Mouse (Mus musculus) lung, postnatal 0 days (tissue): ENCODE measurements around the gene Klf12. TPM values are rescaled to one million over a fixed set of nuclear protein-coding genes. Genes with fewer than 3 reads are reported as not detected.

Source experiments
- ATAC-seq: fragments of 200-750 bp; cut with Nextera tagmentation; 2 replicates; pipeline ENCODE4 v1.8.0; 2017; ENCODE audit warnings: moderate library complexity
- DNase-seq: peaks from one replicate; pipeline ENCODE4 v3.0.0-alpha.2; 2016; ENCODE audit warnings: low spot score
- H3K27ac ChIP-seq: fragments of 300-500 bp; sonication (generic); 2 replicates; pipeline ENCODE4 v1.5.1; 2014; ENCODE audit warnings: antibody characterized with exemption, mild to moderate bottlenecking, low read length, mixed read lengths
- H3K27me3 ChIP-seq: fragments of 300-500 bp; sonication (generic); replicated peaks from 2 replicates; pipeline ENCODE4 v1.6.1; 2014; ENCODE audit warnings: low read length, mixed read lengths; ENCODE audit not compliant: insufficient read depth
- H3K36me3 ChIP-seq: fragments of 300-500 bp; sonication (generic); 2 replicates; pipeline ENCODE4 v1.6.1; 2014; ENCODE audit warnings: low read length, mixed read lengths; ENCODE audit not compliant: insufficient read depth
- H3K4me1 ChIP-seq: fragments of 300-500 bp; sonication (generic); 2 replicates; pipeline ENCODE4 v1.6.1; 2014; ENCODE audit warnings: antibody characterized with exemption, low read depth, low read length, mixed read lengths; ENCODE audit not compliant: insufficient read depth
- H3K4me2 ChIP-seq: fragments of 300-500 bp; sonication (generic); replicated peaks from 2 replicates; pipeline ENCODE4 v1.6.1; 2014; ENCODE audit warnings: low read depth, mild to moderate bottlenecking, low read length, moderate library complexity, mixed read lengths
- H3K4me3 ChIP-seq: fragments of 300-500 bp; sonication (generic); 2 replicates; pipeline ENCODE4 v1.5.1; 2014; ENCODE audit warnings: low read depth, low read length
- H3K9ac ChIP-seq: fragments of 300-500 bp; sonication (generic); replicated peaks from 2 replicates; pipeline ENCODE4 v1.6.1; 2014; ENCODE audit warnings: low read depth, mild to moderate bottlenecking
- H3K9me3 ChIP-seq: fragments of 300-500 bp; sonication (generic); 2 replicates; pipeline ENCODE4 v1.6.1; 2016; ENCODE audit warnings: low read length, mixed read lengths
- CTCF ChIP-seq: IDR thresholded peaks from 2 replicates; pipeline ENCODE4 v1.5.1; 2016; ENCODE audit warnings: antibody characterized with exemption, mild to moderate bottlenecking
- EP300 ChIP-seq: IDR thresholded peaks from 2 replicates; pipeline ENCODE4 v1.6.1; 2016; ENCODE audit warnings: antibody characterized with exemption, mild to moderate bottlenecking, control low read depth
- WGBS: fragments of 180-500 bp; shearing (Covaris S2); extraction: QIAGEN DNeasy Blood & Tissue Kit; methylation state at CpG from one replicate; pipeline ENCODE4 v1.1.7; 2014; 5-methylcytosine and 5-hydroxymethylcytosine counted together
- polyA plus RNA-seq: library from polyadenylated mRNA; unstranded; fragments of >200 nt; fragmentation: Nextera tagmentation; extraction: Ambion mirVana; gene quantifications from 2 replicates; pipeline ENCODE4 v1.2.1, GENCODE M21; 2015

The Klf12 gene
- polyA plus RNA-seq, 1 experiment from 2014 or later: 5.2 TPM

GRCm38 (mm10) chr14:100187372-100187771, 97.1 kb downstream of the Klf12 start:
- Histone ChIP-seq H3K27ac (no peak overlapping the region), H3K4me2 (no peak overlapping the region), H3K27me3 (no peaks in the 10 kb centered on the region), H3K4me1 (no peaks in the 10 kb centered on the region), H3K4me3 (no peak overlapping the region), H3K9ac (no peak overlapping the region), H3K36me3 (no peaks in the 10 kb centered on the region), H3K9me3 (no peaks in the 10 kb centered on the region)
- TF ChIP-seq CTCF (no peak), EP300 (no peak)
- DNase-seq: no peak
- 82% methylated on average over 3 of the region's 3 CpGs for whole genome bisulfite sequencing
- no peak for ATAC-seq

GRCm38 (mm10) chr14:100177796-100178195, 106.7 kb downstream of the Klf12 start:
- ATAC-seq (no peak), DNase-seq (no peak)
- WGBS: 70% methylated on average over 3 of the region's 3 CpGs
- no peak overlapping the region for H3K9ac ChIP-seq
- H3K9me3 ChIP-seq: no peaks in the 10 kb centered on the region
- H3K36me3 ChIP-seq: no peaks in the 10 kb centered on the region
- H3K27ac ChIP-seq: no peak overlapping the region
- H3K27me3 ChIP-seq: no peaks in the 10 kb centered on the region
- H3K4me1 ChIP-seq: no peaks in the 10 kb centered on the region
- TF ChIP-seq EP300 (no peak), CTCF (peak; percentile 49)
- no peak overlapping the region for H3K4me3 ChIP-seq
- H3K4me2 ChIP-seq: no peak overlapping the region

GRCm38 (mm10) chr14:100165075-100165474, 119.4 kb downstream of the Klf12 start:
- H3K27me3 ChIP-seq: no peaks in the 10 kb centered on the region
- H3K36me3 ChIP-seq: no peaks in the 10 kb centered on the region
- H3K9ac ChIP-seq: no peak overlapping the region
- 86% methylated on average over 2 of the region's 2 CpGs for WGBS
- no peaks in the 10 kb centered on the region for H3K9me3 ChIP-seq
- H3K4me2 ChIP-seq: no peak overlapping the region
- DNase-seq: no peak
- ATAC-seq: no peak
- no peak overlapping the region for H3K4me3 ChIP-seq
- H3K4me1 ChIP-seq: no peaks in the 10 kb centered on the region
- TF ChIP-seq CTCF (no peak), EP300 (no peak)
- H3K27ac ChIP-seq: no peak overlapping the region

- Histone ChIP-seq H3K4me3 (no peak overlapping the region), H3K27ac (no peak overlapping the region), H3K36me3 (no peaks in the 10 kb centered on the region), H3K9ac (no peak overlapping the region), H3K9me3 (no peaks in the 10 kb centered on the region), H3K4me1 (no peaks in the 10 kb centered on the region), H3K4me2 (no peak overlapping the region), H3K27me3 (no peaks in the 10 kb centered on the region)
- ATAC-seq: no peak
- no peak for TF ChIP-seq CTCF
- no peak for TF ChIP-seq EP300
- DNase-seq: no peak
Measured at GRCm38 (mm10) chr14:100156639-100157038, 127.8 kb downstream of the Klf12 start.

- Histone ChIP-seq H3K36me3 (no peaks in the 10 kb centered on the region), H3K9me3 (no peaks in the 10 kb centered on the region), H3K27me3 (no peaks in the 10 kb centered on the region), H3K4me1 (no peaks in the 10 kb centered on the region), H3K4me2 (no peak overlapping the region), H3K9ac (no peak overlapping the region), H3K27ac (no peak overlapping the region), H3K4me3 (no peak overlapping the region)
- ATAC-seq (no peak), DNase-seq (no peak)
- no peak for TF ChIP-seq CTCF
- no peak for TF ChIP-seq EP300
- whole genome bisulfite sequencing: 74% methylated on average over 8 of the region's 8 CpGs
Measured at GRCm38 (mm10) chr14:100147666-100148065, 136.8 kb downstream of the Klf12 start.

- no peak for DNase-seq
- Histone ChIP-seq H3K4me1 (no peaks in the 10 kb centered on the region), H3K27ac (no peak overlapping the region), H3K9ac (no peak overlapping the region), H3K9me3 (no peaks in the 10 kb centered on the region), H3K4me2 (no peak overlapping the region), H3K4me3 (no peak overlapping the region), H3K27me3 (no peaks in the 10 kb centered on the region), H3K36me3 (no peaks in the 10 kb centered on the region)
- TF ChIP-seq CTCF (no peak), EP300 (no peak)
- WGBS: 92% methylated on average over 1 of the region's 1 CpGs
- no peak for ATAC-seq
Measured at GRCm38 (mm10) chr14:100140370-100140769, 144.1 kb downstream of the Klf12 start.

- Histone ChIP-seq H3K27me3 (no peaks in the 10 kb centered on the region), H3K36me3 (no peaks in the 10 kb centered on the region), H3K27ac (no peak overlapping the region), H3K4me3 (no peak overlapping the region), H3K9ac (no peak overlapping the region), H3K9me3 (no peaks in the 10 kb centered on the region), H3K4me2 (no peak overlapping the region), H3K4me1 (no peaks in the 10 kb centered on the region)
- no peak for TF ChIP-seq CTCF
- no peak for TF ChIP-seq EP300
- no peak for ATAC-seq
- 65% methylated on average over 9 of the region's 9 CpGs for WGBS
- DNase-seq: no peak
Measured at GRCm38 (mm10) chr14:100134304-100134703, 150.2 kb downstream of the Klf12 start.
